Mouse (Mus musculus) CD4-positive, CD25-positive, alpha-beta regulatory T cell, adult 2 months (primary cell): ENCODE data around the gene Akap13.
"Not testable (repeated sequence)": the region's sequence is repeated elsewhere in the genome, so short reads cannot be mapped to it uniquely, and the experiment has no call there.

Source experiments
- DNase-seq: peaks from one replicate; pipeline ENCODE4 v3.0.0-alpha.2; 2012; ENCODE audit warnings: low read depth, low spot score

The Akap13 gene

GRCm38 (mm10) chr7:75791092-75791837 is 335.9 kb downstream of the Akap13 start:
- DNase-seq: not testable (repeated sequence)

GRCm38 (mm10) chr7:75793091-75793490 is 337.8 kb downstream of the Akap13 start:
- DNase-seq: no peak

GRCm38 (mm10) chr7:75793654-75794335 is 338.5 kb downstream of the Akap13 start:
- peak; percentile 41 for DNase-seq

DNA sequence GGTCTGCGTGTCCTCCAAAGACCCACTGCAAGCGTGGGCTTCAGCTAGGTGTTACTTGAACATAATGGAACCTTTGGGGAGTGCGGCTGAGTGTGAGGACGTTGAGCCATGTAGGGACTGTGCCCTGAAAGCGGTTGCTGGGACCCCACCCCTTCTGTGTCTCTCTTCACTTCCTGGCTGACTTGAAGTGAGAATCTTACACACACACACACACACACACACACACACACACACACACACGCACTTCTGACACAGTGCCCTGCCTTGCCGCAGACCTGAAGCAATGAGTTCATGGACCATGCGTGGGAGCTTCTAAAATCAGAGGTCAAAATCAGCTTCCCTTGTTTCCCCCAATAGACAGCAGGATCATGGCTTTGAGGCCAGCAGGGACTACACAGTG is 339.8 kb downstream of the Akap13 start:
- peak; percentile 83 for DNase-seq

DNA sequence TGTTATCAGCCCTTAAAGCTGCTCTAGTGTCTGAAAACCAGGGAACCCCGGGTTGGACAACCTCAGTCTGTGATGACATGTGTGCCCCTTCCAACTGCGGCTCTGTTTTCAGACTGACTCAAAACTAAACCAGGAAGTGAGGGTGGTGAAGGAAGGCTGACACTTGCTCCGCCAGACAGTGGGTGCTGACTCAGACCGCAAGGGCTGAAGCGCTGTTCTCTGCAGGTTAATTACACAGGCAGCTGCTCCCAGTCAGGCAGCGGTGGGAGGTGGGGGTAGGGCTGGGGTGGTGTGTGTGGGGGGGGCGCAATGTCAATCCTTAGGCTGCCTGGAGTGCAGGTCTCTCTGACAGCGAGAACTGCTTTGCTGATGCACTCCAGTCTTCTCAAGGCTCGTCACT is 341.1 kb downstream of the Akap13 start:
- DNase-seq: peak; percentile 90

GRCm38 (mm10) chr7:75800530-75800929 is 345.2 kb downstream of the Akap13 start:
- DNase-seq: peak; percentile 65

DNA sequence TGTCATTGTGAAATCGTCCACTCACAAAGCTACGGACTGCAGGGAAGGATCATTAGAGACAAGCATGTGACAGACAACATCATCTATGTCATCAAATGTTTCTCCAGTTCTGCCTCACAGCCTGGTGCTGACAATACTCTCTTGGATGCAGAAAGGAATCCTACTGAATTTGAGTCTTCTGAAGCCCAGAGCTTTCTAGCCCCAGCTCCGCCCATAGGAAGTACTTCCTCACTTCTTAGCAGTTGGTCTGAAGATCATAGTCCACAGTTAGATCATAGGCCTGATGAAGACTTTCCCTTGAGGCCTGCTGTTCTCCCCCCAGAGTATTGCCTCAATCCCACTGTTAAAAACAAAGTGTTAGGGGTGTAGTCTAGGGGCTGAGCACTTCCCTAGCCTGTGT is 345.7 kb downstream of the Akap13 start:
- peak; percentile 52 for DNase-seq

- no peak for DNase-seq
Observed at GRCm38 (mm10) chr7:75801621-75802358, 346.5 kb downstream of the Akap13 start.

DNA sequence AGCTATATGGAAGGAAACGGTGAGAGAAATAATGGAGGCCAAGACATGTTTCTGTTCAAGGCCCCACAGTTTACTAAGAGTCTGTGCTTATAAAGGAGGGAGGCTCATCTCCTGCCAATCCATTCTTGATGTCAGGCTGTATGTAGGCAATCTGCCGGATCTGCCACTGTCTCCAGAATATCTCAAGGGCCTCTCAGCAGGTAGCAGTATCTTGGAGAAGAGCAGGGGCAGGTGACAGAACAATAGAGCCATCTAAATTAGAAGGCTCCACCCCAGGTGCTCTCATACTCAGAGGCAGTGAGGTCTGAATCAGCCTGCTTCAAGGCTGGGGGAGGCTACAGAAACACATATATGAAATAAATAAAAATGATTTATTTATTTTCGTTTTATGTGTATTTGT is 347.6 kb downstream of the Akap13 start:
- no peak for DNase-seq
